Mouse (Mus musculus) hindbrain, postnatal 0 days (tissue): Measurements from ENCODE around the gene Nhsl1. TPM values are rescaled to one million over a fixed set of nuclear protein-coding genes. Genes with fewer than 3 reads are reported as not detected.

Source experiments
- ATAC-seq: fragments of 200-750 bp; cut with Nextera tagmentation; 2 replicates; pipeline ENCODE4 v1.8.0; 2017; ENCODE audit warnings: mild to moderate bottlenecking, moderate TSS enrichment, moderate library complexity
- DNase-seq: peaks from one replicate; pipeline ENCODE4 v3.0.0-alpha.2; 2015; ENCODE audit warnings: low spot score
- H3K27ac ChIP-seq: fragments of 300-500 bp; sonication (generic); 2 replicates; pipeline ENCODE4 v1.5.1; 2014; ENCODE audit warnings: mild to moderate bottlenecking
- H3K27me3 ChIP-seq: fragments of 300-500 bp; sonication (generic); 2 replicates; pipeline ENCODE4 v1.6.1; 2014; ENCODE audit warnings: low read length, mixed read lengths; ENCODE audit not compliant: insufficient read depth
- H3K36me3 ChIP-seq: fragments of 300-500 bp; sonication (generic); 2 replicates; pipeline ENCODE4 v1.6.1; 2014; ENCODE audit warnings: low read length, mixed read lengths; ENCODE audit not compliant: insufficient read depth
- H3K4me1 ChIP-seq: fragments of 300-500 bp; sonication (generic); 2 replicates; pipeline ENCODE4 v1.6.1; 2014; ENCODE audit warnings: antibody characterized with exemption, low read length, mixed read lengths; ENCODE audit not compliant: insufficient read depth
- H3K4me2 ChIP-seq: fragments of 300-500 bp; sonication (generic); 2 replicates; pipeline ENCODE4 v1.6.1; 2014; ENCODE audit warnings: low read depth, mild to moderate bottlenecking, low read length, moderate library complexity, mixed read lengths
- H3K4me3 ChIP-seq: fragments of 300-500 bp; sonication (generic); 2 replicates; pipeline ENCODE4 v1.5.1; 2014; ENCODE audit warnings: low read length
- H3K9ac ChIP-seq: fragments of 300-500 bp; sonication (generic); replicated peaks from 2 replicates; pipeline ENCODE4 v1.6.1; 2014; ENCODE audit warnings: mild to moderate bottlenecking, low read length, moderate library complexity, mixed read lengths
- H3K9me3 ChIP-seq: fragments of 300-500 bp; sonication (generic); 2 replicates; pipeline ENCODE4 v1.6.1; 2016; ENCODE audit warnings: low read length, mixed read lengths
- CTCF ChIP-seq: IDR thresholded peaks from 2 replicates; pipeline ENCODE4 v1.5.1; 2016; ENCODE audit warnings: antibody characterized with exemption, control low read depth, low read depth
- WGBS: fragments of 180-500 bp; shearing (Covaris S2); extraction: QIAGEN DNeasy Blood & Tissue Kit; methylation state at CpG from one replicate; pipeline ENCODE4 v1.1.7; 2014; 5-methylcytosine and 5-hydroxymethylcytosine counted together
- polyA plus RNA-seq: library from polyadenylated mRNA; unstranded; fragments of >200 nt; fragmentation: Nextera tagmentation; extraction: Ambion mirVana; gene quantifications from 2 replicates; pipeline ENCODE4 v1.2.1, GENCODE M21; 2015
- total RNA-seq: library from RNA; depleted of rRNA; stranded (reverse); fragments of >200 nt; gene quantifications from 2 replicates; pipeline ENCODE4 v1.2.3, GENCODE M21; 2014

Gene Nhsl1
- total and polyA plus RNA-seq, 2 experiments from 2014 or later = 11.9 to 29.6 TPM

- ATAC-seq = no peak
- Histone ChIP-seq H3K36me3 (no peaks in the 10 kb centered on the region), H3K9me3 (no peaks in the 10 kb centered on the region), H3K27me3 (no peaks in the 10 kb centered on the region), H3K4me3 (no peak overlapping the region), H3K27ac (no peak overlapping the region), H3K4me2 (no peak overlapping the region), H3K9ac (no peak overlapping the region), H3K4me1 (0 out of 2 replicates have a peak, but pooled peaks cover 4% of the 10 kb centered on the region)
- 60% methylated on average over 5 of the region's 5 CpGs for WGBS
- DNase-seq = no peak
- TF ChIP-seq CTCF = no peak
Observed at GRCm38 (mm10) chr10:18358461-18358860, 39.7 kb downstream of the Nhsl1 start.

GRCm38 (mm10) chr10:18360175-18360574 lies 41.4 kb downstream of the Nhsl1 start:
- WGBS = 41% methylated on average over 6 of the region's 6 CpGs
- Histone ChIP-seq H3K36me3 (no peaks in the 10 kb centered on the region), H3K9ac (no peak overlapping the region), H3K4me2 (peak overlapping the region; percentile 10; the same call in 1 of the 2 replicates), H3K27me3 (no peaks in the 10 kb centered on the region), H3K4me1 (0 out of 2 replicates have a peak, but pooled peaks cover 4% of the 10 kb centered on the region), H3K9me3 (no peaks in the 10 kb centered on the region), H3K4me3 (no peak overlapping the region), H3K27ac (peak overlapping the region; percentile 48; the same call in 1 of the 2 replicates)
- ATAC-seq (peak; percentile 63), DNase-seq (peak; percentile 81)
- TF ChIP-seq CTCF = no peak

- no peak for TF ChIP-seq CTCF
- H3K4me1 ChIP-seq = no peaks in the 10 kb centered on the region
- no peaks in the 10 kb centered on the region for H3K9me3 ChIP-seq
- H3K27me3 ChIP-seq = no peaks in the 10 kb centered on the region
- DNase-seq (no peak), ATAC-seq (no peak)
- H3K27ac ChIP-seq = no peak overlapping the region
- no peak overlapping the region for H3K4me3 ChIP-seq
- no peaks in the 10 kb centered on the region for H3K36me3 ChIP-seq
- no peak overlapping the region for H3K4me2 ChIP-seq
- 93% methylated on average over 6 of the region's 6 CpGs for WGBS
- H3K9ac ChIP-seq = no peak overlapping the region
Observed at GRCm38 (mm10) chr10:18365432-18365831, 46.6 kb downstream of the Nhsl1 start.

GRCm38 (mm10) chr10:18366697-18367096 lies 47.9 kb downstream of the Nhsl1 start:
- H3K4me2 ChIP-seq = 0 out of 2 replicates have a peak overlapping the region, but pooled peaks have one; percentile 7
- ATAC-seq = no peak
- DNase-seq = peak; percentile 58
- peaks cover 6% of the 10 kb centered on the region; the same call in 1 of the 2 replicates for H3K4me1 ChIP-seq
- WGBS = 40% methylated on average over 7 of the region's 7 CpGs
- H3K9ac ChIP-seq = no peak overlapping the region
- no peaks in the 10 kb centered on the region for H3K9me3 ChIP-seq
- no peaks in the 10 kb centered on the region for H3K36me3 ChIP-seq
- H3K27me3 ChIP-seq = no peaks in the 10 kb centered on the region
- no peak for TF ChIP-seq CTCF
- peak overlapping the region; percentile 65 for H3K27ac ChIP-seq
- H3K4me3 ChIP-seq = no peak overlapping the region

GRCm38 (mm10) chr10:18368111-18368510 lies 49.3 kb downstream of the Nhsl1 start:
- Histone ChIP-seq H3K36me3 (no peaks in the 10 kb centered on the region), H3K27me3 (no peaks in the 10 kb centered on the region), H3K27ac (no peak overlapping the region), H3K4me2 (no peak overlapping the region), H3K4me3 (no peak overlapping the region), H3K4me1 (peaks cover 6% of the 10 kb centered on the region; the same call in 1 of the 2 replicates), H3K9ac (no peak overlapping the region), H3K9me3 (no peaks in the 10 kb centered on the region)
- DNase-seq (no peak), ATAC-seq (no peak)
- no peak for TF ChIP-seq CTCF
- WGBS = 91% methylated on average over 8 of the region's 8 CpGs

GRCm38 (mm10) chr10:18370475-18371286 lies 51.9 kb downstream of the Nhsl1 start:
- H3K4me3 ChIP-seq = no peak overlapping the region
- no peak overlapping the region for H3K9ac ChIP-seq
- no peak for DNase-seq
- H3K9me3 ChIP-seq = no peaks in the 10 kb centered on the region
- peak; percentile 39; the same call in 1 of the 2 replicates for ATAC-seq
- peak overlapping the region; percentile 62; the same call in 1 of the 2 replicates for H3K27ac ChIP-seq
- H3K4me1 ChIP-seq = peaks cover 12% of the 10 kb centered on the region; the same call in 1 of the 2 replicates
- WGBS = 34% methylated on average over 17 of the region's 17 CpGs
- H3K36me3 ChIP-seq = no peaks in the 10 kb centered on the region
- no peak for TF ChIP-seq CTCF
- no peak overlapping the region for H3K4me2 ChIP-seq
- H3K27me3 ChIP-seq = no peaks in the 10 kb centered on the region

GRCm38 (mm10) chr10:18371866-18372265 lies 53.1 kb downstream of the Nhsl1 start:
- Histone ChIP-seq H3K9ac (no peak overlapping the region), H3K27ac (peak overlapping the region; percentile 62), H3K36me3 (no peaks in the 10 kb centered on the region), H3K4me3 (peak overlapping the region; percentile 19), H3K4me2 (peak overlapping the region; percentile 42), H3K4me1 (peaks cover 12% of the 10 kb centered on the region; the same call in 1 of the 2 replicates), H3K9me3 (no peaks in the 10 kb centered on the region), H3K27me3 (no peaks in the 10 kb centered on the region)
- 35% methylated on average over 13 of the region's 13 CpGs for WGBS
- TF ChIP-seq CTCF = no peak
- peak; percentile 62 for DNase-seq
- peak; percentile 70 for ATAC-seq
